Mouse (Mus musculus): Measurements from ENCODE around the gene Gm17359.

Gene Gm17359

DNA sequence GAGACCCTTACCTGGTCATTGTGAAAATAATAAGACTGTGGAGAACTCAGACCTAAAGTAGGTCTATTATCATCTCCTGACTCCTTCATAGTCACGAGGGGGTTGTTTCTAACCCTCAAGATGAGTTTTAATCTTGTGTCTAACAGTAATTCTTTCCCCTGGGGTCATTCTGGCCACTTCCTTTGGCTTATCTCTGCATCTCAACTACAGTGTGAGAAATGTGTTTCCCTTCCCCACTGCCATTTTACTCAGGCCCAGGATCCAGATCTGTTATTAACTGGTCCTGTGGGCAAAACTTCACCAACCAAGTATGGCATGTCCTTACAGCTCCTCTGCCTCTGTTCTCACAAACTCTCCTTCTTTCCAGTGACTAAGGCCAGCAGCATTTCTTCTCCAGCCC is 12.8 kb downstream of the Gm17359 start:
- peak; percentile 1 for DNase-seq (ENCODE audit: low spot score)

- peak; percentile 27 for DNase-seq (ENCODE audit: low spot score)
Observed at GRCm38 (mm10) chr3:79358721-79359120, 22.3 kb downstream of the Gm17359 start.

DNA sequence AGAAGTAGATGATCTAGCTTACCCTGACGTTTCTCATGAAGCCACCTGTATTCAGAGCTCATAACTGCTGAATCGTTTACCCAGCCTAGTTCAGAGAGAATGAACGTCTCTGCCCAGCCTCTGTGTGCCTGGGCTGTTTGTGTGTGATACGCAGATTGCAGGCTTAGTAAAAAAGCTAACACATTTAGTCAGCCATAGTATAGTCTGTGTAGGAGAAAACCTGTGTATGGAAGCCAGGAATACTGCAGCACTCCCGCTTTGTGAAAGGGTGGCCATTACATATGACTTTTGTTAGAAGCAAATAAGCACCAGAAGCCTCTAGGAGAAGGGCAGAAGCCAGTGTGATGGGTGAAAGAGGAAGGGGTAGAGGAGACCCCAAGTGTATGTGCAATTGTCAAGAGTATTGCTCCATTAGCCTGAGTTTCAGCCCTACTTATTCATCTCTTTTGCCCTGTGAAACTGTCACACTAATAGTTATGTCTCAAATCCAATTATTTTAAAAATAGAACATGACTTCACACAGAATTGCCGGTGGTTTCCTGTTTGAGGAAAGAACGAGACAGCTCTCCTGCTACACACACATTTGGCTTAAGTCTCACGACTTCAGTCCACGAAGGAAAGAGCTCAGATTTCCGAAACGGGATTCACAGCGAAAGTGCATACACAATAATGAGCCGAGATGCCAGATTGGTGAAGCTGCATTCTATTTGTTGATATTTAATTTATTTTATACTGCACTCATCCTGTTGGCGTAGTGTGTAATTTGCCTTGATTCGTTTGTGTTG is 24.0 kb downstream of the Gm17359 start:
- no peak for DNase-seq (ENCODE audit: low spot score)

DNA sequence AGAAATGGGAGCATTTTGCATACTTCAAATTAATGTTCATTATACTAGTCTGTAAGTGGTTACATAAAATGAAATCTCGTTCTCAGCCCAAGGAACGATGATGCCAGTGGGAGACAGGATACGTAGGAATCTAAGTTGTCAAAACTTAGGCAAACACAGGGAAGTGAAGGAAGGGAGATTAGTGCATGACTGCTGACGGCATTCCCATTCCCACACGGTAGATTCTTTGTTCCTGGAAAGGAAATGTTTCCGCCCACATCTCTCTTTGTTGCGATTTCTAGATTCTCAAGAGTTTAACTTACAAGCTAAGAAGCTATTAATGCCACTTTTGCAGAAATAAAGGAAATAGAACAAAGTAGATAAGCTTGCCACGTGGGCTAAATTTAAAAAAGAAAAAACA is 29.6 kb downstream of the Gm17359 start:
- DNase-seq (ENCODE audit: low spot score) = no peak

DNA sequence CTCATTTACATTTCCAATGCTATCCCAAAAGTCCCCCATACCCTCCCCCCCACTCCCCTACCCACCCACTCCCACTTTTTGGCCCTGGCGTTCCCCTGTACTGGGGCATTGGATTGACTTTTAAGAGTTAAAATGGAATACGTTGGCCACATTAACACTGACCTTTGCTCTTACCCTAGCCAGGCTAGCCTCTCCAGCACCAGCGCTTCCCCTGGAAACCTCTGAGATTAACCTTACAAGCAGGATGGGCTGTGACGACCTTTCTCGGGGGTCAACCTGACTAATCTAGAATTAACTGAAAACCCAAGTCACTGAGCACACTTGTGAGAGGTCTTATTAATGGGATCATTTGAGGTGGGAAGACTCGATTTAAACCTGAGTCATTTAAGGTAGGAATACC is 31.8 kb downstream of the Gm17359 start:
- DNase-seq (ENCODE audit: low spot score) = peak; percentile 18

GRCm38 (mm10) chr3:79370385-79370929 is 34.0 kb downstream of the Gm17359 start:
- no peak for DNase-seq (ENCODE audit: low spot score)

- no peak for DNase-seq (ENCODE audit: low spot score)
Observed at GRCm38 (mm10) chr3:79371506-79372195, 35.2 kb downstream of the Gm17359 start.

DNA sequence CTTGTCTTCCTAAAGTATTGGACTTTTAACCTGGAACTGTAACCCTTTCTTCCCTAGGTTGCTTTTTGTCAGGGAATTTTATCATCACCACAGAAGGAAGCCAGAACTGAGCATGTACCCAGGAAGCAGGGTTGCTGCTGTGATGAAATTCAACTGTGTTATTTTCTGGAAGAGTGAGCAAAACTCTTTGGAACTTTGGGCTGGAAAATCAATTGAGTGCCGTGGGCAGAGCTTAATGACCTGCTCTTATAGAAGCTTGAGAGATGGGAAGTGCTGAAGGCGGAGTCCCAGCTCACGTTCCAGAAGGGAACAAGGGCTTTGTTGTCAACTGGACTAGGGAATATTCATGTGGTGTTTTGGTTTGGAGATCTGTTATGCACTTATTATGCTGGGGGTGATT is 37.5 kb downstream of the Gm17359 start:
- no peak for DNase-seq (ENCODE audit: low spot score)

DNA sequence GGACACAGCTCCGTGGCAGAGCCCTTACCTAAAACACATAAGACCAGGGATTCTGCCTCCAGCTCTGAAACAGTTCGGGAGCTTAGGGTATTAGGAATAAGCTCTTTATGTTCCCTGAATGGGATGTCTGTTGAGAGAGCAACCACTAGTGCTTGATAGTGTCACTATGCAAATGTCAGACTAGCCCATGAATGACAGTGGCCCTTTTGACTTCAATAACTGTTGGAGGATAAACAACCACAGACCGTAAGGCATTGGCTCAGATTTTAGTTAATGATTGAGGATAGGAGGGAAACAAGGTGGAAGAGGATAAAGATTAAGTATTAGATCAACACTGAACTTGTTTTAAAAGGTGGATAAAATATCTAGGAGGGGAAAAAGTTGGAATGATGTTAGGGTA is 41.6 kb downstream of the Gm17359 start:
- DNase-seq (ENCODE audit: low spot score) = no peak

- no peak for DNase-seq (ENCODE audit: low spot score)
Observed at GRCm38 (mm10) chr3:79379255-79379836, 42.9 kb downstream of the Gm17359 start.

DNA sequence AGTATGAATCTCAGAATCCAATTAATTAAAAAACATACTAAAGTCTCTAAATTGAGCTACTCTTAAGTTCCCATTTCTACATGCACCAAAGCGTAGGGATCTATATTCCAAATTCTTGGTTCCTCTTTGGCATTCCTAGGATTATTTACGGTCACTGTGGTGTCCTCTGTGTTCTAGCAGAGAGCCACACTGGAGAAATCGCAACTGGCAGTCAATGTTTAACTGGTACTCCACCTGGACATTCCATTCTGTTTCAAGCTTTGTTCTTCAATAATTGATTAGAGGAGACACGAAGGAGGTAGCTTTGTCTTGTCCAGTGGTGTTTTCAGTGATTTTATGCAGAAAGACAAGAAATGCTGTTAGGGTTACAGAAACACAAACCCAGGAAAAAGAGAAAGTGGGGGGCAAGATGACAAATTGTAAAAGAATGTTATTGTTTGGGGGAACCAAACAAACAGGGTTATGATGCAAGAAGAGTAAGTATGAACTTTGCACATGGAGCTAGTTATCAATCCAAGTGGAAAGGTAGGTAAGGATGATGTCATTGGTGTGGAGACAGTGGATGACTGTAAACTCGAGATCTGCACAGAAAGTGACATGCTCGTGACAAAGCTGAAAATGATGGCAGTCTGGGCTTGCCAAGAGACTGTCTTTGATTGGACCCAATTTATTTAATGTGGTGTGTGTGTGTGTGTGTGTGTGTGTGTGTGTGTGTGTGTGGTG is 43.6 kb downstream of the Gm17359 start:
- DNase-seq (ENCODE audit: low spot score) = no peak

DNA sequence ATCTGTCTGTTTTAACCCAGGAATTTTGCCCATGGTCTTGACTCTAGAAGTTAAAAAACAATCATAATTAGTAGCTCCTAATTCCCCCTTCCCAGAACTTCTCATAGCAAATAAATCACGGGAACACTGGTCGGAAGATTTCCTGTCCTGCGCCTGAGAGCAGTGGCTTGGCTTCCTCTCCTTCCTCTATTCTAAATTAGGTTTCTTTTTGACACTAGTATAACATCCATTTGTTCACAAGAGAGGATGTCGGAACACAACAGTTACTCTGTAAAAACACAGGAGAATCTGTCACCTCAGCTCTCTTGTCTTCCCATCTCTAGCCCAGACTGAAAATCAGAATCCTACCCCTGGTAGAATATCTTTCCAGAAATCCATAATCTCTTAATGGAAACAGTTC is 44.9 kb downstream of the Gm17359 start:
- DNase-seq (ENCODE audit: low spot score) = no peak

GRCm38 (mm10) chr3:79385434-79386029 is 49.1 kb downstream of the Gm17359 start:
- DNase-seq (ENCODE audit: low spot score) = no peak

DNA sequence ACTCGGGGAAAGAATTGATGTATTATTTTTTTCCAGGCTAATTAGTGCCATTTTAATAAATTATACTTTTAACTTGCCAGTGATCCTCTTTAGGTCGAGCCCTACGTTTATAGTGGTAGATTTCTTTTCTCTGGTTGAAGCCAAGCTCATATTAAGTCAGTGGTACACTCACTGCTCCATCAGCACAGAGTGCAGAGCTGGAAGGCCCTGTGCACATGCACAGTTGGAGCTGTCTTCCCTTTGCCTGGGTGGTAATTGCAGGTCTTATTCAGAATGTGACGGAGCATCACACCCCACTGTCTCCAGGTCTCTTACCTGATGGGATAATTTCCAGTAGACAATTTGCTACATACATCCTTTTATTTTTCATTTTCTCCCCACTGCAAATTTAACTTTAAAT is 52.6 kb downstream of the Gm17359 start:
- DNase-seq (ENCODE audit: low spot score) = no peak

GRCm38 (mm10) chr3:79400552-79400951 is 64.1 kb downstream of the Gm17359 start:
- no peak for DNase-seq (ENCODE audit: low spot score)

DNA sequence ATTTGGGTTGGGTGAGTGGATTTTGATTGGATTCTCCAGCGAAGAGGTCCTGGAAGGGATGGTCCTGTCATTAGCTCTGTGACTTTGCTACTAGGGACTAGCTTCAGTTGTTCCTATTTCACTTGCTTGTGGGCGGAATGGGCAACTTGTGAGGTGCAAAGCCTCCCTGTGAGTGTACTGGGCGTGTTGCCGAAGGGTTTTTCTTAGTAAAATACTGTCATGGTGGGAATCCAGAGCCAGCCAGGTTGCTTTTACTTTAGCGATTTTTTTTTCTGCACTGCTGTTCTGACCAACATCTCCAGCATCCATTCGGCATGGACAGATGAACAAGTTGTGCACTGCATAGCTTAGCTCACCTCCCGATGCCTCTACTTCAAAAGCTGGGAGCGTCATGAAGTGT is 65.6 kb downstream of the Gm17359 start:
- no peak for DNase-seq (ENCODE audit: low spot score)

- peak; percentile 83 for DNase-seq (ENCODE audit: low spot score)
Observed at GRCm38 (mm10) chr3:79408546-79408945, 72.1 kb downstream of the Gm17359 start.

DNA sequence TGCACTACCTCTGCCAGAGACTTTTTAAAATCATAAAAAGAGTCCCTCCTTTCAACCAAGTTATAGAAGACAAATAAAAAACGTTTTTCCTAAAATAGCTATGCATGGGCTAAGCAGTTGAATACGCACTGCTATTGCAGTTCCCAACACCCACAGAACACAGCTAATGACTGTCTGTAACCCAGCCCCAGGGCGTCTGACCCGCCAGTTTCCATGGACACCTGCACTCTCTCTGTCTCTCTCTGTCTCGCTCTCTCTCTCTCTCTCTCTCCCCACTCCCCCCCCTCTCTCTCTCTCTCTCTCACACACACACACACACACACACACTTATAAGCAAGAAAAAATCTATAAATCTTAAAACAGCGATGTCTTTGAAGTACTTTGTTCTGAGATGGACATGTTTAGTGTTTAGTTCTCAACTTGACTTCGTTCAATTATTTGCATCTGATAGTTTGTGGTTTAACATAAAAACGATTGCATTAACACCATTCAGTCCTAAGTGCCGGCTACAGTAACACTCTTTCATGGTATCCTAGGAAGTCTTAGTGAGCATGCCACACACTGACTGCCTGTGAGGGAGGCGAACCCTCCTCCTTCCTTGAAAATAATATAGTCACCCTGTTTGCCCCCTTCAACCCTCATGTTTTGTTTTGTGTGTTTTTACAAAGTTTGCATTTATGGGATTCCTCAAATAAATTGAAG is 73.6 kb downstream of the Gm17359 start:
- peak; percentile 69 for DNase-seq (ENCODE audit: low spot score)

GRCm38 (mm10) chr3:79410629-79410995 is 74.2 kb downstream of the Gm17359 start:
- DNase-seq (ENCODE audit: low spot score) = peak; percentile 70

GRCm38 (mm10) chr3:79411666-79412065 is 75.2 kb downstream of the Gm17359 start:
- DNase-seq (ENCODE audit: low spot score) = no peak

GRCm38 (mm10) chr3:79413492-79413891 is 77.0 kb downstream of the Gm17359 start:
- DNase-seq (ENCODE audit: low spot score) = no peak
